Mouse (Mus musculus) small intestine, adult 2 months (tissue): ENCODE results near the gene Rasa4.

Source experiments
- CTCF ChIP-seq: fragments of 200-500 bp; IDR thresholded peaks from 2 replicates; pipeline ENCODE4 v1.5.1; 2012; ENCODE audit warnings: low read depth, mild to moderate bottlenecking, control low read depth, inconsistent platforms, low read length, moderate library complexity, mixed read lengths; ENCODE audit not compliant: insufficient replicate concordance, insufficient read length; ENCODE audit errors: extremely low read depth
- POLR2A ChIP-seq: fragments of 200-500 bp; IDR thresholded peaks from 2 replicates; pipeline ENCODE4 v1.6.1; 2012; ENCODE audit warnings: low read depth, mild to moderate bottlenecking, control low read depth, inconsistent platforms, low read length, moderate library complexity

DNA sequence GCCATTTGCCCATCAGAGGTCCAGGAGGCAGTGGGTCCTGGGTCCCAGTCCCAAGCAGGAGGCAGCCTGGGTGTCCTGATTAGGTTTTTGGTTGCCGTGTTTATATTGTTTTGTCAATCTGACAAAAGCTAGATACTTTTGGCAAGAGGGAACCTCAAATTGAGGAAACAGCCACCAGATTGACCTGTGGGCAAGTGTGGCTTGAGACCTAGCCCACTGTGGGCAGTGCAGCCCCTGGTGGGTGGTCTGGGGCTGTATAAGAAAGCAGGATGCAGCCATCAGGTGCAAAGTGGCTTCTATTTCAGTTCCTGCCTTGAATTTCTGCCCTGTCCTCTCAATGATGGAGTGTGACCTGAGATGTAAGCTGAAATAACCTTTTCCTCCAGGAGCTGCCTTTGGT, 48.4 kb upstream of the Rasa4 start:
- TF ChIP-seq CTCF (no peak), POLR2A (no peak)
